Mouse (Mus musculus): ENCODE results near the gene Gm36864. TPM values are rescaled to one million over a fixed set of nuclear protein-coding genes. Genes with fewer than 3 reads are reported as not detected.
"Not testable (repeated sequence)": the region's sequence is repeated elsewhere in the genome, so short reads cannot be mapped to it uniquely, and the experiment has no call there.

Gm36864 gene
- polyA plus RNA-seq, 1 experiment from 2014 or later, result not detected

GRCm38 (mm10) chr7:44249248-44249647, 13.3 kb downstream of the Gm36864 start:
- WGBS, result 93% methylated on average over 4 of the region's 4 CpGs
- Histone ChIP-seq H3K27me3 (ENCODE audit: control insufficient read depth, insufficient read depth, low read length) (no peaks in the 10 kb centered on the region), H3K4me1 (ENCODE audit: control insufficient read depth, insufficient read depth, low read length) (peaks cover 11% of the 10 kb centered on the region; the same call in 1 of the 2 replicates), H3K9ac (ENCODE audit: low read length) (no peak overlapping the region), H3K9me3 (ENCODE audit: control insufficient read depth, low read length) (no peaks in the 10 kb centered on the region), H3K27ac (ENCODE audit: low read depth, low read length) (no peak overlapping the region), H3K36me3 (ENCODE audit: control insufficient read depth, insufficient read depth, low read length) (peaks cover 19% of the 10 kb centered on the region; the same call in 1 of the 2 replicates), H3K4me2 (no peak overlapping the region), H3K4me3 (ENCODE audit: low read depth, low read length) (no peak overlapping the region)
- no peak for ATAC-seq (ENCODE audit: low FRiP score)
- peak; percentile 64 for DNase-seq (ENCODE audit: low spot score, missing footprints)

- not testable (repeated sequence) for H3K9ac ChIP-seq (ENCODE audit: low read length); H3K4me3 ChIP-seq (ENCODE audit: low read depth, low read length); ATAC-seq (ENCODE audit: low FRiP score); H3K27ac ChIP-seq (ENCODE audit: low read depth, low read length); H3K4me2 ChIP-seq; H3K27me3 ChIP-seq (ENCODE audit: control insufficient read depth, insufficient read depth, low read length); H3K9me3 ChIP-seq (ENCODE audit: control insufficient read depth, low read length); H3K4me1 ChIP-seq (ENCODE audit: control insufficient read depth, insufficient read depth, low read length)
- DNase-seq (ENCODE audit: low spot score, missing footprints), result peak; percentile 19
- 88% methylated on average over 17 of the region's 17 CpGs for WGBS
- peaks cover 19% of the 10 kb centered on the region; the same call in 1 of the 2 replicates for H3K36me3 ChIP-seq (ENCODE audit: control insufficient read depth, insufficient read depth, low read length)
Observed at GRCm38 (mm10) chr7:44250732-44251275, 14.8 kb downstream of the Gm36864 start.

DNA sequence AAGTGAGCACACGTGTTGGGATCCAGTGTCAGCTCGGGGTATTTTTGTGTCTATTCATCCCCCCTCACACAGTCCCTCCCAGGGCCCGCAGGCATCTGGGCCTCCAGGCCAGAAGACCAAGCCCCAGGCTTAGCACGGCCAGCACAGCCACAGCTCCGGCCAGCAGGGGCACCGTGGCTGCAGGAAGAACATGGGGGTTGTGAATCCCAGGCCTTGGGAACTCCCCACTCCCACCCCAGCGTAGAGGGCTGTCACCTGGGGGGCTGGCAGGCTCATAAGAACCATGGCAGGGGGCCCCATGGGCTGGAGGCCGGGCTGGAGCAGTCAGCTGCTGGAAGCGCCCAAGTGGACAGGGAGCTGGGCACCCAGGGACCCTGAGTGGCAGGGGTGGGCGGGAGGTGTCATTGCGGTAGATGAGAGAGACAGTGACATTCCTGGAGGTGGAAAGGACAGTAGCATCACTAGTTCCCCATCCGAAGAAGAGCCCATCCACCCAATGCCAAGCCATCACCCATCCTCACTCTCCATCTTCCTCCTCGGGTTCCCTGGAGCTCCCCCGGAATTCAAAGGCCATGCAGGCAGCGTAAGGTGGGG, 17.1 kb downstream of the Gm36864 start:
- WGBS, result 73% methylated on average over 15 of the region's 15 CpGs
- peak; percentile 82 for DNase-seq (ENCODE audit: low spot score, missing footprints)
- no peak overlapping the region for H3K4me2 ChIP-seq
- no peak overlapping the region for H3K27ac ChIP-seq (ENCODE audit: low read depth, low read length)
- ATAC-seq (ENCODE audit: low FRiP score), result peak; percentile 18; the same call in 1 of the 2 replicates
- H3K4me3 ChIP-seq (ENCODE audit: low read depth, low read length), result no peak overlapping the region
- no peaks in the 10 kb centered on the region; the same call in 1 of the 2 replicates for H3K4me1 ChIP-seq (ENCODE audit: control insufficient read depth, insufficient read depth, low read length)
- no peaks in the 10 kb centered on the region for H3K27me3 ChIP-seq (ENCODE audit: control insufficient read depth, insufficient read depth, low read length)
- no peaks in the 10 kb centered on the region for H3K9me3 ChIP-seq (ENCODE audit: control insufficient read depth, low read length)
- peaks cover 19% of the 10 kb centered on the region; the same call in 1 of the 2 replicates for H3K36me3 ChIP-seq (ENCODE audit: control insufficient read depth, insufficient read depth, low read length)
- H3K9ac ChIP-seq (ENCODE audit: low read length), result no peak overlapping the region

GRCm38 (mm10) chr7:44254930-44255329, 19.0 kb downstream of the Gm36864 start:
- Histone ChIP-seq H3K4me3 (ENCODE audit: low read depth, low read length) (no peak overlapping the region), H3K4me1 (ENCODE audit: control insufficient read depth, insufficient read depth, low read length) (no peaks in the 10 kb centered on the region), H3K9me3 (ENCODE audit: control insufficient read depth, low read length) (no peaks in the 10 kb centered on the region), H3K9ac (ENCODE audit: low read length) (no peak overlapping the region), H3K4me2 (no peak overlapping the region), H3K27me3 (ENCODE audit: control insufficient read depth, insufficient read depth, low read length) (no peaks in the 10 kb centered on the region), H3K27ac (ENCODE audit: low read depth, low read length) (no peak overlapping the region), H3K36me3 (ENCODE audit: control insufficient read depth, insufficient read depth, low read length) (peaks cover 16% of the 10 kb centered on the region; the same call in 1 of the 2 replicates)
- peak; percentile 59 for DNase-seq (ENCODE audit: low spot score, missing footprints)
- WGBS, result 84% methylated on average over 6 of the region's 6 CpGs
- ATAC-seq (ENCODE audit: low FRiP score), result no peak

DNA sequence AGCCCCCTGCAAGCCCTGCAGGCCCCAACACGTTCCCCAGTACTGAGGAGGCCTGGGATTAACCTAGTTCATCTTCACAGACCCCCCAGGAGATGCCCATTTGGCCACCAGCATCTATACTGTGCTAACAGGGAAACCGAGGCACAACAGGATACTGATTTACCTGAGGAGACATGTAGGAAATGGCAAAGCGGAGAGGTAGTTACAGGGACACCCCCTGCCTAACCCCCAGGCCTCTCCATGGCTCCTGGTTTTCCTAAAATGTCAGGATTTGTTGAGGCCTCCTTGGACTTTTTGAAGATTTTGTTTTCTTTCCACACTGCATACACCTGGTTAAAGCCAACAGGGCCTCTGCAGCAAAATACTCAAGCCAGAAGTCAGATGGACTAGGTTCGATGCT, 21.3 kb downstream of the Gm36864 start, which contains the start of gene Acp4:
Gene Acp4, minus strand, starts transcription at position 101 of the 400 bp plus-strand sequence.
- Histone ChIP-seq H3K27me3 (ENCODE audit: control insufficient read depth, insufficient read depth, low read length) (no peaks in the 10 kb centered on the region), H3K27ac (ENCODE audit: low read depth, low read length) (no peak within 1 kb of the TSS)
- 86% methylated on average over 4 of the region's 4 CpGs for WGBS

GRCm38 (mm10) chr7:44260410-44260809, 24.4 kb downstream of the Gm36864 start:
- Histone ChIP-seq H3K4me3 (ENCODE audit: low read depth, low read length) (no peak overlapping the region), H3K4me1 (ENCODE audit: control insufficient read depth, insufficient read depth, low read length) (peaks cover 4% of the 10 kb centered on the region), H3K4me2 (no peak overlapping the region), H3K36me3 (ENCODE audit: control insufficient read depth, insufficient read depth, low read length) (no peaks in the 10 kb centered on the region), H3K9me3 (ENCODE audit: control insufficient read depth, low read length) (no peaks in the 10 kb centered on the region), H3K27ac (ENCODE audit: low read depth, low read length) (no peak overlapping the region), H3K27me3 (ENCODE audit: control insufficient read depth, insufficient read depth, low read length) (no peaks in the 10 kb centered on the region), H3K9ac (ENCODE audit: low read length) (no peak overlapping the region)
- ATAC-seq (ENCODE audit: low FRiP score), result no peak
- no peak for DNase-seq (ENCODE audit: low spot score, missing footprints)
- 74% methylated on average over 6 of the region's 6 CpGs for WGBS

More for the DNA sequence above, 21.3 kb downstream of the Gm36864 start, which contains the start of gene Acp4:
- Histone ChIP-seq H3K4me2 (no peak within 1 kb of the TSS), H3K9me3 (ENCODE audit: control insufficient read depth, low read length) (no peaks in the 10 kb centered on the region), H3K9ac (ENCODE audit: low read length) (no peak within 1 kb of the TSS), H3K4me1 (ENCODE audit: control insufficient read depth, insufficient read depth, low read length) (no peaks in the 10 kb centered on the region), H3K36me3 (ENCODE audit: control insufficient read depth, insufficient read depth, low read length) (0 out of 2 replicates have a peak, but pooled peaks cover 6% of the 10 kb centered on the region), H3K4me3 (ENCODE audit: low read depth, low read length) (no peak within 1 kb of the TSS)
- ATAC-seq (ENCODE audit: low FRiP score) (no peak), DNase-seq (ENCODE audit: low spot score, missing footprints) (no peak)

- no peaks in the 10 kb centered on the region for H3K9me3 ChIP-seq (ENCODE audit: control insufficient read depth, low read length)
- peaks cover 4% of the 10 kb centered on the region for H3K4me1 ChIP-seq (ENCODE audit: control insufficient read depth, insufficient read depth, low read length)
- no peak within 1 kb of the TSS for H3K27ac ChIP-seq (ENCODE audit: low read depth, low read length)
- H3K4me3 ChIP-seq (ENCODE audit: low read depth, low read length), result no peak within 1 kb of the TSS
- no peak within 1 kb of the TSS for H3K4me2 ChIP-seq
- H3K9ac ChIP-seq (ENCODE audit: low read length), result no peak within 1 kb of the TSS
- WGBS, result 48% methylated on average over 5 of the region's 5 CpGs
- H3K36me3 ChIP-seq (ENCODE audit: control insufficient read depth, insufficient read depth, low read length), result no peaks in the 10 kb centered on the region
- ATAC-seq (ENCODE audit: low FRiP score) (no peak), DNase-seq (ENCODE audit: low spot score, missing footprints) (no peak)
- H3K27me3 ChIP-seq (ENCODE audit: control insufficient read depth, insufficient read depth, low read length), result no peaks in the 10 kb centered on the region
Observed at GRCm38 (mm10) chr7:44261147-44261546, 25.2 kb downstream of the Gm36864 start, which contains the start of gene Gm15517. Gene Gm15517, plus strand, starts transcription at chr7:44261447.

GRCm38 (mm10) chr7:44262791-44263643, 27.0 kb downstream of the Gm36864 start:
- peak overlapping the region; percentile 39; the same call in 1 of the 2 replicates for H3K9ac ChIP-seq (ENCODE audit: low read length)
- peak overlapping the region; percentile 41 for H3K4me2 ChIP-seq
- peaks cover 4% of the 10 kb centered on the region for H3K4me1 ChIP-seq (ENCODE audit: control insufficient read depth, insufficient read depth, low read length)
- no peak overlapping the region for H3K27ac ChIP-seq (ENCODE audit: low read depth, low read length)
- no peaks in the 10 kb centered on the region for H3K36me3 ChIP-seq (ENCODE audit: control insufficient read depth, insufficient read depth, low read length)
- peak overlapping the region; percentile 13; the same call in 1 of the 2 replicates for H3K4me3 ChIP-seq (ENCODE audit: low read depth, low read length)
- DNase-seq (ENCODE audit: low spot score, missing footprints), result peak; percentile 100
- no peaks in the 10 kb centered on the region for H3K27me3 ChIP-seq (ENCODE audit: control insufficient read depth, insufficient read depth, low read length)
- ATAC-seq (ENCODE audit: low FRiP score), result peak; percentile 82
- 2% methylated on average over 34 of the region's 34 CpGs for WGBS
- no peaks in the 10 kb centered on the region for H3K9me3 ChIP-seq (ENCODE audit: control insufficient read depth, low read length)

All from midbrain, embryonic 11.5 days (tissue).